Mouse (Mus musculus): ENCODE measurements around the gene Ocrl. TPM values are rescaled to one million over a fixed set of nuclear protein-coding genes. Genes with fewer than 3 reads are reported as not detected.

Gene Ocrl
- total RNA-seq, 2 experiments from 2014 or later = 13.4 to 15.5 TPM

DNA sequence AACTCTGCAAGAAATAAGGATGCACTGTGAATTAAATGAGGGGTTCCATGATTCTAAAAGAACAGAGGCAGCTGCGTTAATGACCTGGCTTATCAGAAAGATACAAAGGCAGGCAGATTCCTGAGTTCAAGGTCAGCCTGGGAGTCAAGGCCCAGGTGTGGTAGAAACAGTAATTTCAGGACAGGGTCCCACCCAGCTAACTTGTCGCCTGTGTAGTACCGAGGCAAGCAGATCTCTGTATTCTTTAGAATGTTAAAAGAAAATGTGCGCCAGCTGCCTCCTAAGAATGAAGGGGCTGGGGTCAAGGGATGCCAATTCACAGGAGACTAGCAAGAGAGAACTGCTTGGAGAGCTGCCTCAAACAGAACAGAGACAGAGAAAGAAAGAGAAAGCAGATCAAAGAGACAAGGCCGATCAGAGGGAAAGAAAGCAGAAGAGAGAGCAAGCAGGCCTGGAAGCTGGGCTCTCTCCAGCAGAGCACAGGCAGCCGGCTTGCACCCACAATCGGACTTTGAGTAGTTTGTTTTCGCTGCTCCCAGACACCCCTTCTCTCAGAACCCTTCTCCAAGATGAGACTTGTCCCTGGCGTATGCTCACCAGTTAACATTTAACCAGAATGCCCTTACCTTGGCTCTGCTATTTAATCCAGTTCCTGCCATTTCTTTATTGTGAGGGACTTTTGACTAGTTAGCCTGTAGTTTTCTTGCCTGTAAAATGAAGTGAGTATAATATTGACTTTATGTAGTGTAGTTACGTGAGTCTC, 59.4 kb downstream of the Ocrl start:
- DNase-seq = no peak
- intact Hi-C loops (cut with DNase I) = no loop called here

DNA sequence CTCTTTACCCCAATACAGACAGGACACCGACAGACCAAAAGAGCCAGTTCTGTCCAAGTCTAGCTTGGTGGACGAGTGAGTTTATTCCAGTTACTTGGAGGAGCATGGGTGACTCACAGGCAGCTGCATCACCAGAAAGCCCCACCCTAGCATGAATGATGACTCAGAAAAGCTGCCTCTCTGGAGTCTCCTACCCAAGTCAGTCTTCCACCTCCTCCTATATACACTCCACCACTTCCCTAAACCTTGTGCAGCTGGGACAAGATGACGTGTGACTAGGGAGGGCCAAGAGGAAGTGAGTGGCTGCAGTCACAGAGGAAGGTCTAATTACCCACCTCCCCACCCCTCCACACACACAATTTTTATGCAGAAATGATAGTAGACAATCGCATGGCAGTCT, 64.4 kb downstream of the Ocrl start:
- intact Hi-C loops (cut with DNase I) = loop anchor here (5.0 kb wide), 1 partner anchor 411 kb away; no protein-coding TSS in a partner anchor
- no peak for DNase-seq

DNA sequence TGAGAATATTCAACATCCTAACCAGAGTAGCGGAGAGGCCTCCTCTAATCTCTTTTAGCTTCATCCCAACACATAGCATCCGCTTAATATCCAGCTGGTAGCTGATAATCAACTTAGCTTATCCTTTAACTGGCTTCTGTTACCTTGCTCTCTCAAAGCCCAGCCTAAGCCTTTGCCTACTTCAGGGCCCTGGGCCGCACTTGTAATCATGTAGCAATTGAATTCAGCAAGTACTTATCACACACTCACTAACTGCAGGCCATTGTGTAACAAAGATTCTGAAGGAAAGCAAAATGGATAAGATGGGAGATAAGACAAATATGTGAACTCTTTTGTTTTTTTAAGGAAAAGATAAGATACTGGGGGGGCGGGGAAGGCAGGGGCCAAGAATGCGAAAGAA, 64.9 kb downstream of the Ocrl start:
- intact Hi-C loops (cut with DNase I) = loop anchor here (5.0 kb wide), 1 partner anchor 410 kb away; no protein-coding TSS in a partner anchor

DNA sequence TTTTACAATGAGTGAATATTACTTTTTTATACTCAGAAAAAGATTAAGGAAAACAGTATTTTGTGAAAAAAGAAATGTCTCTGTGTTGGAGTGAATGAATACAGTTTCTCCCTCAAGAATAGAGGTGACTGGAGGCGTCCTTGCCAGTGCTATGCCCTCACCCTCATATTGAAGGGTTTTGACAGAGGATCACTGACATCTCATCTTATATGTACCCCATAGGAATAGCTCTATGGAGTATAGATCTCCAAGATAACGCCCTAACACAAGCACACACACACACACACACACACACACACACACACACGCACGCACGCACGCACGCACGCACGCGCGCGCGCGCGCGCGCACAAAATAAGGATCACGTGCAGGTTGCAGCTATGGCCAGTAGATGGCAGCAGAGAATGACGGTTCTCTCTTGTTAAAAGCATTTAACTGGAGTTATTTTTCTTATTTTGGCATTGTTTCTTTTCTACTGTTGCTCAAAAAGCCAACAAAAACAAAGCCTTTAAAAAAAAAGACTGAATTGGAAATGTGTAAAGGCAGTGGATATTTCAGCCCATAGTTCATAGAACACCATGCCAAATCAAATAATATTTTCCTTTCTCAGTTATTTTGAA, 72.9 kb downstream of the Ocrl start:
- peak; percentile 60 to 69 for DNase-seq
- intact Hi-C loops (cut with DNase I) = loop anchor here (5.0 kb wide), 1 partner anchor 542 kb away; no protein-coding TSS in a partner anchor

More for the DNA sequence above, 64.9 kb downstream of the Ocrl start:
- DNase-seq = no peak

DNA sequence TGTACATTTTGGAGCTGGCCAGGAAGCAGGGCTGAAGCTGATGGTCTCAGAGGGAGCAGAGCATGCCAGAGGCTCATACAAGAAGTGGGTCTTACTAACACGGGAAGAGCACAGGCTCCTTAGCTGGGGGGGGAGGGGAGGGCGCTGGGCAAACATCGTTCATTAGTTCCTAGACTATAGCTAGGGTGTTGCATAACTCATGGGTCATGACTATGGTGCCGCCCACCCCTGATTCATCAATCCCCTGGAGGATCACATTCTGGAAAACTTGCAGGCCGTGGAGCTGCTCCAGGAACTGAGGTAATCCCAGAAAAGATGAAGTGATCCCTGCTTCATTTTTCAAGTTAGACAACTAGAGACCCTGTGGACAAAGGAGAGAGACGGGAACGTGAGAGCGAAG, 75.8 kb downstream of the Ocrl start:
- intact Hi-C loops (cut with DNase I) = loop anchor here (5.0 kb wide), 1 partner anchor 539 kb away; no protein-coding TSS in a partner anchor
- DNase-seq = peak; percentile 36 to 56

DNA sequence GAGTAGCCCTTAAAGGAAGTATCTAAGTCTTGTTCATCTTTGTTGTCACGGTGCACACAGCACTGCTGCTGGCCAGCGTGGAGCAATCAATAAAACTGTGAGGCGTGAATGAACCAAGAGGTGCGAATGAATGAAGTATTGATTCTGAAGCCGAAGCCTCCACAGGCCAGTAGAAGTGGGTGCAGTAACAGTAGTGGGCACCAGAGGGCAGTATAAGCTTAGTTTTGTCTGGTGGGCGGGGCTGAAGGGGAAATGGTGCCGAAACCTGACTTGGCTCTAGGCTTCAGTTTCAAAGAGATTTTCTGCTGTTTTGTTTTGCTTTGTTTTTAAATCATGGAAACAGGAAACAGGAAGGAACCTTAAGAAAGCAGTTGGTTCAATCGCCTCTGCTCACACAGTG, 80.4 kb downstream of the Ocrl start:
- peak; percentile 66 to 85 for DNase-seq
- intact Hi-C loops (cut with DNase I) = loop anchor here (2.0 to 5.0 kb wide), 5 partner anchors 110 to 418 kb away; partner anchors contain the start of gene Utp14a

DNA sequence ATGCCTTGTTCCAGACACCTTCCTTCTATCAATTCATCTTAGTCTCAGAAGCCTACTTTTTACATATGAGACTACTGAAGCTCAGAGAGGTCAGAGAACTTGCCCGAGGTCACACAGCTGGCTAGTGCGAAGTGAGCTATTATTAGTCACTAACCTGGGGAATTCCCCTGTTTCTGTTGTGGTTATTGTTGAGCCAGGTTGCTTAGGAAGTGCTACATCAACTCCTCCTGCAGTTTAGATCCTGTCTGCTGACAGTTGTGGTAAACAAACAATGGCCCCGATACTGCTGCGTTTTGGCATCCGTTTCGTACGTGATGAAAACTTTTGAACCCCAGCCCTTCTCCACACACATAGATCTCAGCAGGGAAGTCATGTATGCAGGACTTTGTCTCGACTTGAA, 86.2 kb downstream of the Ocrl start:
- no peak for DNase-seq
- intact Hi-C loops (cut with DNase I) = no loop called here

DNA sequence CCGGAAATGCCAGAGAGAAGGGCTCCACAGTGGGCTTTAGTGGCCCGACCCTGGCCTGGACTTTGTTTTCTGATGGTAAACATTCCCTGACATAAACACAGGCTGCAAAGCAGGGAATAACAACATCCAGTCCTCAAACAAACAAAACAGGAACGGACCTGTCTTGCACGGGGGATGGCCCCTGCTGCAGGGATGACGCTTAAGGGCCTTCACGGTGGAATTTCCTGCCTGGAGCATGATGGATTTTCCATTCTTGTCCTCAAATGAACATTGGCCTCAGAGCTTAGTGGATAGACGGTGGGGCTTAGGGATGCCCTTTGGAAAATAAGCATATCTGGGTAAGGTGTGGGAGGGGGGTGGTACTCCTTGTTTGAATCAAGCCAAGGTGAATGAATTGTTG, 89.0 kb downstream of the Ocrl start:
- no peak for DNase-seq
- intact Hi-C loops (cut with DNase I) = no loop called here

DNA sequence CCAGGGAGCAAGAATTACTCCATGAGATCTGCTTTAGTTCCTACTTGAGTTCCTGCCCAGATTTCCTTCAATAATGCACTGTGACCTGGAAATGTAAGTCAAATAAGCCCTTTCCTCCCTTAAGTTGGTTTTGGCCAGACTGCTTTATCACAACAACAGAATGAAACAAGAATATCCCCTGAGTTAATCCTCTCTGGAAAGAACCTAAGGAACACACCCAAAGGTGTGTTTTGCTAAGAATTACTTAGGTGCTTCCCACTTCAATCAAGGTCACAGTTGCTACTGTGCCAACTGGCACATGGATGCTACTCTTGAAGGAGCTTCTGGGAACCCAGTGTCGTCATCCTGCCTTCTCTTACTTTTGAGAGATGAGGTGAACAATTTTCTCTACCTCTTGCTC, 92.6 kb downstream of the Ocrl start:
- intact Hi-C loops (cut with DNase I) = no loop called here
- no peak for DNase-seq

DNA sequence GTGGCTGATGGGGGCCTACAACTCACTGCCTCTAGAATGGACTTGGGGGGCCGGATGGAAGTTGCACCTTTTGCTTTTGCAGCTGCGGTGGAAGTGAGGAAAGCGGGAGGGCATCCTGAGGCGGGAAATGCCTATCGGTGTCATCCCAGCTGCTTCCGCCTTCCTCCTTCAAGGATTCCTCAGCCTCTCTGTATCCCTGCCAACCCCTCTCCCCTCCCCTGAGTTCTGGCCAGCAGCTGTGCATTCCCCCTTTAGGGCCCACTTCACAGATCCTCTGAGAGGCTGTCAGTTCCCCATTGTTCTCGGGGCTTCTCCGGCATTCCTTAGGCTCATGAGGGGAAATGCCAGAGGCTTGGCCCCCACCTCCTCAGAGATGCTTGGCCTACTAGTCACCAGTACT, 93.9 kb downstream of the Ocrl start:
- intact Hi-C loops (cut with DNase I) = no loop called here
- no peak for DNase-seq

DNA sequence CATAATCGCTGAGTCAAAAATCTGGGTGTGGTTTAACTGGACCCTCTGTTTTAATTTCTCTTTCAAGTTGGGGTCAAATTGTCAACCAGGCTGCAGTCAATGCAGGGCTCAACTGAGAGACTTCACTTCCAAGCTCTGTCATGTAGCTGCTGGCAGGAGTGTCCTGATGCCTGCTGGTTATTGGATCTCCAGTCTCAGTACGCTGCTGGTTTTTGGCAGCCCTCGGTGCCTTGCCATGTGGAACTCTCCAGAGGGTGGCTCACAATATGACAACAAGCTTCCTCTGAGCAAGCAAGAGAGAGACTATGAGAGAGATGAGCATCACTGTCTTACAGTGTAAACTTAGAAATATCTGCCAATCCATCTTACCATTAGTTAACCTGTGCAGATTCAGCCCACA, 99.5 kb downstream of the Ocrl start:
- intact Hi-C loops (cut with DNase I) = no loop called here
- no peak for DNase-seq

Other genes with a start within 250 kb of the Ocrl start
- 1 to 10 TPM; 2.0 to 2.6 TPM for gene Smarca1, start 19.4 kb upstream of the Ocrl start, total RNA-seq (2021)
- gene Apln, start 122.5 kb downstream of the Ocrl start, total RNA-seq (2021) = 10 to 100 TPM; 13.2 to 20.6 TPM
- 1 to 10 TPM; 1.5 to 2.6 TPM for gene Xpnpep2, start 196.3 kb downstream of the Ocrl start, total RNA-seq (2021)
- 1 to 10 TPM; 1.3 to 5.8 TPM for gene Sash3, start 234.0 kb downstream of the Ocrl start, total RNA-seq (2021)